Mouse (Mus musculus): ENCODE results near the gene Cecr2. TPM values are rescaled to one million over a fixed set of nuclear protein-coding genes. Genes with fewer than 3 reads are reported as not detected.
"Not testable (repeated sequence)": the region's sequence is repeated elsewhere in the genome, so short reads cannot be mapped to it uniquely, and the experiment has no call there.

Gene Cecr2
- total RNA-seq, 2 experiments from 2014 or later: 0.15 TPM; not detected in 1

DNA sequence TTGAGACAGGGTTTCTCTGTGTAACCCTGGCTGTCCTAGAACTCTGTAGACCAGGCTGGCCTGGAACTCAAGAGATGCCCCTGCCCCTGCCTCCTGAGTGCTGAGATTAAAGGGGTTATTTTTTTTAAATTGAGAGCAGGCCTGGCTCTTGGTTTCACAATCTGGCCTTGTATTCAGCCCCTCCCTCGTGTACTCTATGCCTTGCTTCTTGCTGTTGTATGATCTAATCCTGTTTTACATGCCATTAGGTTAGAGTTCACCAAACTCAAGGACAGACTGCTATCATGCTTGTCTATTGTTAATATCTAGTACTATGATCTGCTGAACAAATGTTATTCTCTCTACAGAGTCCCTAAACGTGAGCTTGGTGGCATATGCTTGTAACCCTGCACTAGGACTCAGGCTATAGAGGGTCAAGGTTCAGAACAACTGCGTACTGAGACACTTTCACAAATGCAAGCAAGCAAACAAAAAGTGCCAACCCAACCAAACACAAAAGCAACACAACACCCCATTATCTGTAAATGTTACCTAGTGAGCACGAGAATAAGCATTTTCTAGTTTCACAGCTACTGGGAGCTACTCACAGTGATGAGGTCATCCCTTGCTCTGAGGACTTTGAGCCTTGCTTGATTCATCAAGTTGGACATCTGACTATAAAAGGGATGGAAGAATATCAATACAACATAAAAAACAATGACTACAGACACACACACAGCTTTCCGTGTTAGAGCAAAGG is 141.0 kb downstream of the Cecr2 start:
- no peak for ATAC-seq (replicated peaks; ENCODE audit: poor library complexity, severe bottlenecking)

DNA sequence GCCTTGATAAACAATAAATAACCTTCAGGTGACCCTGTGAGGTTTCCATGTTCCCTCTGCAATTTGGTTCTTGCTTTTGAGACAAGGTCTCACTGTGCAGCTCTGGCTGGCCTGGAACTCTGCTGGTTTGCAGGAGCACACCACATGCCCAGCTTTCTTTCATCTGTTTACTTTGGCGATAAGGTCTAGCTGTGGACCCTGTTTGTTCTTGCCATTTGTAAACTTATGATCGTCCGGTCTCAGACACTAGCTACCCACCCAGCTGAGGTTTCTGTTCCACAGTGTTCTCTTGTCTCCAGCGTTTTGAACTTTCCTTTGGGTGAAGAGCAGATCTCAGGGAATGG is 141.5 kb downstream of the Cecr2 start:
- ATAC-seq (replicated peaks; ENCODE audit: poor library complexity, severe bottlenecking): no peak

DNA sequence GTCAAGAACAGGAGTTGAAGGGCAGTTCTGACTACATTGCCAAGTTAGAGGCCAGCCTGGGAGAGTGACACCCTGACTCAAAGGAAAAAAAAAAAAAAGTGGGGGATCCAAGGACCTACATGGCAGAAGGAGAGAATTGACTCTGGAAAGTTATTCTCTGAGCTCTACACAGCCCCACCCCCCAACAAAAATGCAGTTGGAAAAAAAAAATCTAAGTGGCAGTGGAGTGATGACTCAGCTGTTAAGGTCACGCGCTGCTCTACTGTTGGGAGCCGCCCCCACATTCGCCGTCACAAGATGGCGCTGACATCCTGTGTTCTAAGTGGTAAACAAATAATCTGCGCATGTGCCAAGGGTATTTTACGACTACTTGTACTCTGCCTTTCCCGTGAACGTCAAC is 145.8 kb downstream of the Cecr2 start:
- not testable (repeated sequence) for ATAC-seq (replicated peaks; ENCODE audit: poor library complexity, severe bottlenecking)

DNA sequence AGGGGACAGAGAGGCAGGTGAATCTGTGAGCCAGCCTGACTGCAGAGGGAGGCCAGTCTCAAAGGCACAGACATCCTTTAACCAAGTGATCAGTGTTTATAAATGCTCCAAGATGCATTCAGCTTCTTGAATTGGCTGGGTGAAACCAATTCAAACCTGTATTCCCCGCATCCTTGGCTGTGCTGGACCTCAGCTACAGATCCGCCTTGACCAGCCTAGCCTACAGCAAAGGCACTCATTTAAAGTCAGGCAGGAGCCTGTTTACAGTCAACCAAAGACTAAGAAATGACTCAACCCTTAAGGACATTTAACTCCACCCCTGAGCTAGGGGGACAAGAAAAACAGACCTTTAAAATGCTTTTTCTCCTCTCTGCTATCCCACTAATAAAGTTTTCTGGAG is 153.1 kb downstream of the Cecr2 start:
- ATAC-seq (replicated peaks; ENCODE audit: poor library complexity, severe bottlenecking): no peak

DNA sequence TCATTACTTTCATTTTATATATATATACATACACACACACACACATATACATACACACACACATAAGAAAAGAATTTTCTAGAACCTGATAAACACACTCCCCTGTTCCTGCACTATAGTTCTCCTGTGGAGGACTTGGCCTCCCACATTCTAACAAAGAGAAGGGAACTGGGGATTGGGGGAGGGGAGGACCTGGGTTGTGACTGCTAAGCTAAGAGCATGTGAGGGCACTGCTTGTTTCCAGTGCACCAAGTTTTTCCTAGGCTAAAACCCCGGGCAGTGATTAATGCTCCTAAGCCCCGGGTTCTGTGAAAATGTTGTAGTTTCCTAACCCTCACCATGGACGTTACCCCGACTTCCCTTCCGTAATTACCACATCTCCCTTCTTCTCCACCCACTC is 154.0 kb downstream of the Cecr2 start:
- peak; percentile 59 for ATAC-seq (replicated peaks; ENCODE audit: poor library complexity, severe bottlenecking)

Other genes with a start within 250 kb of the Cecr2 start
- gene Il17ra, start 203.1 kb upstream of the Cecr2 start, total RNA-seq (2014; fragmentation: Nextera tagmentation): 17.1 and 29.8 TPM in 2 replicates
- 17.0 and 27.7 TPM in 2 replicates for gene Il17ra, start 203.1 kb upstream of the Cecr2 start, total RNA-seq (2017)
- not detected in 2 replicates for gene Tmem121b, start 172.6 kb upstream of the Cecr2 start, total RNA-seq (2014; fragmentation: Nextera tagmentation)
- not detected in 2 replicates for gene Tmem121b, start 172.6 kb upstream of the Cecr2 start, total RNA-seq (2017)
- 7.4 and 9.6 TPM in 2 replicates for gene Hdhd5, start 135.1 kb upstream of the Cecr2 start, total RNA-seq (2014; fragmentation: Nextera tagmentation)
- gene Hdhd5, start 135.1 kb upstream of the Cecr2 start, total RNA-seq (2017): 3.6 and 4.7 TPM in 2 replicates
- not detected in 2 replicates for gene Slc25a18, start 107.2 kb downstream of the Cecr2 start, total RNA-seq (2014; fragmentation: Nextera tagmentation)
- not detected in 2 replicates for gene Slc25a18, start 107.2 kb downstream of the Cecr2 start, total RNA-seq (2017)
- gene Atp6v1e1, start 156.4 kb downstream of the Cecr2 start, total RNA-seq (2014; fragmentation: Nextera tagmentation): 118 and 138 TPM in 2 replicates
- gene Atp6v1e1, start 156.4 kb downstream of the Cecr2 start, total RNA-seq (2017): 128 and 131 TPM in 2 replicates
- gene Bcl2l13, start 169.8 kb downstream of the Cecr2 start, total RNA-seq (2014; fragmentation: Nextera tagmentation): 27.9 and 36.8 TPM in 2 replicates
- 18.7 and 27.6 TPM in 2 replicates for gene Bcl2l13, start 169.8 kb downstream of the Cecr2 start, total RNA-seq (2017)

Data from granulocyte monocyte progenitor cell, adult 5-6 weeks (primary cell).